Mouse (Mus musculus) lung, adult 2 months (tissue): ENCODE measurements around the gene Cped1.

Experiments used
- CTCF ChIP-seq: fragments of 200-500 bp; IDR thresholded peaks from 2 replicates; pipeline ENCODE4 v1.5.1; 2011; ENCODE audit warnings: mild to moderate bottlenecking, low read length, control low read depth; ENCODE audit not compliant: insufficient read depth
- POLR2A ChIP-seq: fragments of 200-500 bp; IDR thresholded peaks from 2 replicates; pipeline ENCODE4 v1.6.1; 2011; ENCODE audit warnings: low read depth, mild to moderate bottlenecking, control low read depth, low read length, borderline replicate concordance; ENCODE audit errors: extremely low read depth

- TF ChIP-seq CTCF (no peak), POLR2A (no peak)
These were observed 308.2 kb downstream of the Cped1 start for GRCm38 (mm10) chr6:22293922-22294321.
